Mouse (Mus musculus) hindbrain, embryonic 15.5 days (tissue): ENCODE results near the gene Col20a1. TPM values are rescaled to one million over a fixed set of nuclear protein-coding genes. Genes with fewer than 3 reads are reported as not detected.

ENCODE experiments used
- ATAC-seq: fragments of 200-750 bp; cut with Nextera tagmentation; 2 replicates; pipeline ENCODE4 v1.8.0; 2017; ENCODE audit warnings: low read depth, moderate number of reproducible peaks, moderate TSS enrichment; ENCODE audit not compliant: low FRiP score
- H3K27ac ChIP-seq: fragments of 300-500 bp; sonication (generic); replicated peaks from 2 replicates; pipeline ENCODE4 v1.5.1; 2015; ENCODE audit warnings: mild to moderate bottlenecking, inconsistent platforms
- H3K27me3 ChIP-seq: fragments of 300-500 bp; sonication (generic); 2 replicates; pipeline ENCODE4 v1.6.1; 2015; ENCODE audit warnings: control low read depth, inconsistent platforms
- H3K36me3 ChIP-seq: fragments of 300-500 bp; sonication (generic); 2 replicates; pipeline ENCODE4 v1.6.1; 2015; ENCODE audit warnings: control low read depth, inconsistent platforms
- H3K4me1 ChIP-seq: fragments of 300-500 bp; sonication (generic); replicated peaks from 2 replicates; pipeline ENCODE4 v1.6.1; 2015; ENCODE audit warnings: control low read depth, inconsistent platforms
- H3K4me2 ChIP-seq: fragments of 300-500 bp; sonication (generic); 2 replicates; pipeline ENCODE4 v1.6.1; 2015; ENCODE audit warnings: moderate library complexity, mild to moderate bottlenecking, inconsistent platforms
- H3K4me3 ChIP-seq: fragments of 300-500 bp; sonication (generic); 2 replicates; pipeline ENCODE4 v1.5.1; 2015; ENCODE audit warnings: mild to moderate bottlenecking, inconsistent platforms
- H3K9ac ChIP-seq: fragments of 300-500 bp; sonication (generic); 2 replicates; pipeline ENCODE4 v1.6.1; 2015; ENCODE audit warnings: inconsistent platforms
- H3K9me3 ChIP-seq: fragments of 300-500 bp; sonication (generic); 2 replicates; pipeline ENCODE4 v1.6.1; 2016; ENCODE audit warnings: control low read depth, inconsistent platforms
- WGBS: fragments of 180-500 bp; shearing (Covaris S2); methylation state at CpG from one replicate; pipeline ENCODE4 v1.1.7; 2015; 5-methylcytosine and 5-hydroxymethylcytosine counted together
- polyA plus RNA-seq: library from polyadenylated mRNA; unstranded; fragments of >200 nt; fragmentation: Nextera tagmentation; extraction: Ambion mirVana; gene quantifications from 2 replicates; pipeline ENCODE4 v1.2.1, GENCODE M21; 2015

Col20a1 gene
- polyA plus RNA-seq, 1 experiment from 2014 or later = 0.19 TPM

DNA sequence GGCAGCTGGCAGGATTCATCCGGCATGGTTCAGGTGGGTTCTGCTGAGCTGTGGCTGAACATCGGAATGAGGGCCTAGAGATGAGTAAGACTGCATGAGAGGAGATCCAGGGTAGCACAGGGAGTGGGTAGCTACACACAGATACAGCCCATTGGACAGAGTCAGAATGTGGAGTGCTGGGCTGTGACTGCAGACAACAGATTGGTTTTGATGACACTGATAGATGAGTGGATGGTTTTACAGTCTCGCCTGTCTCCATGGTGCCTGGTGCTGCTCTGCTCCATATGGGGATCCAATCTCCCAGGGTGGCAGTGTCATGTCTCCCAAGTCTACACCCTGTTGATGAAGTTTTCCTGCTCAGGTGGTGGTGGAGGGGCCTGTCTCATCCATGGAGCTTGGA lies 10.6 kb downstream of the Col20a1 start:
- peak; percentile 45 for ATAC-seq
- Histone ChIP-seq H3K36me3 (no peaks in the 10 kb centered on the region), H3K27me3 (no peaks in the 10 kb centered on the region), H3K4me1 (no peaks in the 10 kb centered on the region), H3K4me3 (no peak overlapping the region), H3K27ac (no peak overlapping the region), H3K9me3 (no peaks in the 10 kb centered on the region), H3K4me2 (no peak overlapping the region), H3K9ac (no peak overlapping the region)
- 75% methylated on average over 3 of the region's 3 CpGs for WGBS

- Histone ChIP-seq H3K27me3 (no peaks in the 10 kb centered on the region), H3K9ac (no peak overlapping the region), H3K4me2 (no peak overlapping the region), H3K9me3 (no peaks in the 10 kb centered on the region), H3K27ac (no peak overlapping the region), H3K36me3 (no peaks in the 10 kb centered on the region), H3K4me3 (no peak overlapping the region), H3K4me1 (no peaks in the 10 kb centered on the region)
- no peak for ATAC-seq
- WGBS = 23% methylated on average over 4 of the region's 4 CpGs
These were observed 20.7 kb downstream of the Col20a1 start for GRCm38 (mm10) chr2:181007054-181007453.

DNA sequence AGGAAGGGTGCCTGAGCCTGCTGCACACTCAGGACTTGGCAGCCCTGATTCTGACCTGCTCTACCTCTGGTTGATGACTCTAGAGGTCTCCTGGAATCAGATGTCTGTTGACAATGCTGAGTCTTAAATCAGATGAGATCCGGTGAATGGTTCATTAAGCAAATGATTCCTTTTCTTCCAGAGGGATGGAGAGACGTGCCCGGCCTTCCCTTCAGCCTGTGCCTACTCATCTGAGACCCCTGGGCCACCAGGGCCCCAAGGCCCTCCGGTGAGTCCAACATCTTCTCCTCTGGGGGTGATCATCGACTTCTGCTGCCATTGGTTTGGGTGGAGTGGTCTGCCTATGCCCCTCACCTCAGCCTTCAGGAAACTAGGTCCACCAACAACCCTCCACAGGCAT lies 22.0 kb downstream of the Col20a1 start:
- no peaks in the 10 kb centered on the region for H3K27me3 ChIP-seq
- WGBS = 52% methylated on average over 5 of the region's 5 CpGs
- no peak overlapping the region for H3K9ac ChIP-seq
- no peak overlapping the region for H3K4me2 ChIP-seq
- no peak overlapping the region for H3K27ac ChIP-seq
- no peak overlapping the region for H3K4me3 ChIP-seq
- H3K36me3 ChIP-seq = no peaks in the 10 kb centered on the region
- no peak for ATAC-seq
- no peaks in the 10 kb centered on the region for H3K4me1 ChIP-seq
- H3K9me3 ChIP-seq = no peaks in the 10 kb centered on the region

DNA sequence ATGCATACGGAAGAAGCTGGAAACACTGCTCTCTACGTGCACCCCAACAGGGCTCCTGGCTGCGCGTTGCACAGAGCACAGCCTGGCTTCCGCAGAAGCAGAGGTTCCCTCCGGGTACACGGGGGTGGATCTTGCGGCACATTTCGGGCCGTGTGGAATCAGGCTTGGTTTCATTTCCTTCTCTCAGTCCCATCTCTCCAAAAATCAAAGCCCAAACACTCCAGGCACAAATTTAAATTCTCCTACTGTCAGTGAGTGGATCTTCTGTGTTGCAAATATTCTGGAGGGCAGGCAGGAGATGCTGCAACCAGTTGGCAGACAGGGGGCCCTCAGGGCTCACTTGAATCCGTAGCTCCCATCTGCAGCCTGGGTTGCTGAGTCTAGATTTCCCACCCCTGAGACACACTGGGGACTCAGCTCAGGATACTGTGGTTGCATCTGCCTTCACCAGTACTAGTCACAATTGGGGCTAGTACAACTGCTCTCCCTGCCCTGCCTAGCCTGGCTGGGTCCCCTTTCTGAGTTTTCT lies 45.1 kb downstream of the Col20a1 start:
- Histone ChIP-seq H3K36me3 (no peaks in the 10 kb centered on the region; the same call in 1 of the 2 replicates), H3K9me3 (no peaks in the 10 kb centered on the region), H3K27me3 (no peaks in the 10 kb centered on the region), H3K4me1 (peaks cover 7% of the 10 kb centered on the region; the same call in 1 of the 2 replicates), H3K9ac (no peak overlapping the region), H3K4me3 (no peak overlapping the region), H3K4me2 (no peak overlapping the region), H3K27ac (no peak overlapping the region)
- no peak for ATAC-seq
- WGBS = 83% methylated on average over 11 of the region's 11 CpGs

- Histone ChIP-seq H3K9me3 (no peaks in the 10 kb centered on the region), H3K9ac (no peak overlapping the region), H3K27ac (no peak overlapping the region), H3K4me1 (peaks cover 3% of the 10 kb centered on the region; the same call in 1 of the 2 replicates), H3K4me3 (no peak overlapping the region), H3K27me3 (no peaks in the 10 kb centered on the region), H3K36me3 (no peaks in the 10 kb centered on the region; the same call in 1 of the 2 replicates), H3K4me2 (no peak overlapping the region)
- 46% methylated on average over 5 of the region's 5 CpGs for WGBS
- 0 out of 2 replicates have a peak, but pooled peaks have one; percentile 55 for ATAC-seq
These were observed 46.1 kb downstream of the Col20a1 start for GRCm38 (mm10) chr2:181032407-181032806.

- 55% methylated on average over 6 of the region's 6 CpGs for WGBS
- Histone ChIP-seq H3K4me1 (peaks cover 12% of the 10 kb centered on the region), H3K36me3 (no peaks in the 10 kb centered on the region; the same call in 1 of the 2 replicates), H3K9ac (no peak overlapping the region), H3K9me3 (no peaks in the 10 kb centered on the region), H3K4me2 (no peak overlapping the region), H3K27me3 (no peaks in the 10 kb centered on the region), H3K4me3 (no peak overlapping the region), H3K27ac (no peak overlapping the region)
- no peak for ATAC-seq
These were observed 47.0 kb downstream of the Col20a1 start for GRCm38 (mm10) chr2:181033310-181033709.

GRCm38 (mm10) chr2:181035186-181035585 lies 48.9 kb downstream of the Col20a1 start:
- Histone ChIP-seq H3K27ac (no peak overlapping the region), H3K27me3 (no peaks in the 10 kb centered on the region), H3K9me3 (no peaks in the 10 kb centered on the region), H3K36me3 (no peaks in the 10 kb centered on the region; the same call in 1 of the 2 replicates), H3K4me1 (peaks cover 24% of the 10 kb centered on the region), H3K4me3 (no peak overlapping the region), H3K4me2 (no peak overlapping the region), H3K9ac (no peak overlapping the region)
- no peak for ATAC-seq
- whole genome bisulfite sequencing = 92% methylated on average over 7 of the region's 7 CpGs

GRCm38 (mm10) chr2:181036561-181036960 lies 50.2 kb downstream of the Col20a1 start:
- 78% methylated on average over 6 of the region's 6 CpGs for WGBS
- no peak overlapping the region for H3K9ac ChIP-seq
- H3K4me3 ChIP-seq = no peak overlapping the region
- no peaks in the 10 kb centered on the region for H3K27me3 ChIP-seq
- H3K9me3 ChIP-seq = no peaks in the 10 kb centered on the region
- no peak overlapping the region for H3K27ac ChIP-seq
- ATAC-seq = no peak
- peaks cover 25% of the 10 kb centered on the region for H3K4me1 ChIP-seq
- no peak overlapping the region for H3K4me2 ChIP-seq
- H3K36me3 ChIP-seq = no peaks in the 10 kb centered on the region; the same call in 1 of the 2 replicates

GRCm38 (mm10) chr2:181038644-181039355 lies 52.5 kb downstream of the Col20a1 start:
- Histone ChIP-seq H3K36me3 (no peaks in the 10 kb centered on the region; the same call in 1 of the 2 replicates), H3K9ac (peak overlapping the region; percentile 66), H3K27ac (peak overlapping the region; percentile 64), H3K27me3 (no peaks in the 10 kb centered on the region), H3K4me3 (peak overlapping the region; percentile 69), H3K4me1 (peaks cover 47% of the 10 kb centered on the region), H3K9me3 (no peaks in the 10 kb centered on the region), H3K4me2 (peak overlapping the region; percentile 88)
- under 1% methylated on average over 54 of the region's 63 CpGs for WGBS
- 0 out of 2 replicates have a peak, but pooled peaks have one; percentile 12 for ATAC-seq

DNA sequence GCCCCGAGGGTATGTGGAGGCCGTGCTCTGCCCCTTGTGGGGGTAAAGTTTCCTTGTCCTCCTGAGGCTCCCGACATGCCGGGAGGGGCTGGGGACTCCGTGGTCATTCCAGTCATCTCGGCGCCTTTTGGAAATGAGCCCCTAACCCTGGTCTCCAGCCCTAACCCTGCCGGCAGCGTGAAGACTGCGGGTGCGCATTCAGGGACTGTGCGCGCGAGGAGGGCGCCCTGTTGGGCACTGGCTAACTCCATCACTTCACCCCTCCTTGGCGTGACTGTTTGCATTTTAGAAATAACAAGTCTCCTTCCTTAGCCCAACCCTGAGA lies 53.0 kb downstream of the Col20a1 start:
- peaks cover 52% of the 10 kb centered on the region for H3K4me1 ChIP-seq
- H3K36me3 ChIP-seq = no peaks in the 10 kb centered on the region; the same call in 1 of the 2 replicates
- 0 out of 2 replicates have a peak, but pooled peaks have one; percentile 12 for ATAC-seq
- H3K9ac ChIP-seq = peak overlapping the region; percentile 66
- H3K27me3 ChIP-seq = no peaks in the 10 kb centered on the region
- H3K27ac ChIP-seq = no peak overlapping the region
- under 1% methylated on average over 16 of the region's 16 CpGs for WGBS
- peak overlapping the region; percentile 88 for H3K4me2 ChIP-seq
- H3K4me3 ChIP-seq = peak overlapping the region; percentile 69
- H3K9me3 ChIP-seq = no peaks in the 10 kb centered on the region

GRCm38 (mm10) chr2:181041941-181042340 lies 55.6 kb downstream of the Col20a1 start:
- 7% methylated on average over 7 of the region's 7 CpGs for WGBS
- H3K9me3 ChIP-seq = no peaks in the 10 kb centered on the region
- no peak for ATAC-seq
- H3K36me3 ChIP-seq = no peaks in the 10 kb centered on the region
- H3K27ac ChIP-seq = 0 out of 2 replicates have a peak overlapping the region, but pooled peaks have one; percentile 21
- no peak overlapping the region for H3K4me2 ChIP-seq
- no peak overlapping the region for H3K4me3 ChIP-seq
- H3K27me3 ChIP-seq = no peaks in the 10 kb centered on the region
- peaks cover 52% of the 10 kb centered on the region for H3K4me1 ChIP-seq
- H3K9ac ChIP-seq = no peak overlapping the region

GRCm38 (mm10) chr2:181042376-181042775 lies 56.0 kb downstream of the Col20a1 start:
- Histone ChIP-seq H3K36me3 (no peaks in the 10 kb centered on the region), H3K4me3 (no peak overlapping the region), H3K27ac (peak overlapping the region; percentile 6), H3K9ac (no peak overlapping the region), H3K4me2 (no peak overlapping the region), H3K27me3 (no peaks in the 10 kb centered on the region), H3K4me1 (peaks cover 49% of the 10 kb centered on the region), H3K9me3 (no peaks in the 10 kb centered on the region)
- ATAC-seq = no peak
